Mouse (Mus musculus) kidney, postnatal 14 days (tissue): ENCODE results near the gene Cpsf3.

ENCODE experiments used
- DNase-seq: peaks from one replicate; pipeline ENCODE4 v3.0.0; 2022; ENCODE audit warnings: mixed read lengths

Cpsf3 gene

GRCm38 (mm10) chr12:21284761-21285441 lies at the start of gene Cpsf3:
TSS of gene Cpsf3 (plus strand) at chr12:21285391.
- no peak for DNase-seq

- DNase-seq: no peak
These were observed 43.2 kb upstream of the Cpsf3 start for GRCm38 (mm10) chr12:21241965-21242364.

GRCm38 (mm10) chr12:21244375-21244960 lies 40.7 kb upstream of the Cpsf3 start:
- DNase-seq: no peak

- DNase-seq: no peak
These were observed 37.3 kb upstream of the Cpsf3 start for GRCm38 (mm10) chr12:21247711-21248392.

- no peak for DNase-seq
These were observed 24.5 kb upstream of the Cpsf3 start for GRCm38 (mm10) chr12:21260494-21261256.

GRCm38 (mm10) chr12:21261521-21261920 lies 23.7 kb upstream of the Cpsf3 start:
- no peak for DNase-seq

GRCm38 (mm10) chr12:21263256-21263655 lies 21.9 kb upstream of the Cpsf3 start:
- no peak for DNase-seq

- peak; percentile 70 for DNase-seq
These were observed 20.9 kb upstream of the Cpsf3 start for GRCm38 (mm10) chr12:21264241-21264640.

- no peak for DNase-seq
These were observed 20.2 kb upstream of the Cpsf3 start for GRCm38 (mm10) chr12:21264970-21265369.

GRCm38 (mm10) chr12:21265501-21265900 lies 19.7 kb upstream of the Cpsf3 start:
- DNase-seq: no peak

GRCm38 (mm10) chr12:21265946-21266783 lies 19.0 kb upstream of the Cpsf3 start:
- DNase-seq: peak; percentile 76

GRCm38 (mm10) chr12:21266784-21267098 lies 18.4 kb upstream of the Cpsf3 start:
- no peak for DNase-seq

- DNase-seq: no peak
These were observed 17.0 kb upstream of the Cpsf3 start for GRCm38 (mm10) chr12:21268083-21268616.

- no peak for DNase-seq
These were observed 10.7 kb upstream of the Cpsf3 start for GRCm38 (mm10) chr12:21274446-21274845.

GRCm38 (mm10) chr12:21277352-21277864 lies 7.8 kb upstream of the Cpsf3 start:
- no peak for DNase-seq

- no peak for DNase-seq
These were observed 484 bp downstream of the Cpsf3 start for GRCm38 (mm10) chr12:21285508-21286242.

GRCm38 (mm10) chr12:21286243-21286622 lies 1.0 kb downstream of the Cpsf3 start, which contains the start of gene Itgb1bp1:
TSS of gene Itgb1bp1 (minus strand) at chr12:21286284.
- peak; percentile 99 for DNase-seq

GRCm38 (mm10) chr12:21286712-21287650 lies 1.8 kb downstream of the Cpsf3 start:
- peak; percentile 23 for DNase-seq

GRCm38 (mm10) chr12:21288716-21289395 lies 3.7 kb downstream of the Cpsf3 start:
- DNase-seq: no peak
